Mouse (Mus musculus) thymus, adult 2 months (tissue): ENCODE measurements around the gene Anks3.

Experiments
- CTCF ChIP-seq: fragments of 200-500 bp; IDR thresholded peaks from 2 replicates; pipeline ENCODE4 v1.5.1; 2012; ENCODE audit warnings: mild to moderate bottlenecking, control low read depth, low read length, moderate library complexity, borderline replicate concordance; ENCODE audit not compliant: control insufficient read depth, poor library complexity, insufficient read depth; ENCODE audit errors: extremely low read depth
- POLR2A ChIP-seq: fragments of 200-500 bp; IDR thresholded peaks from 2 replicates; pipeline ENCODE4 v1.6.1; 2012; ENCODE audit warnings: mild to moderate bottlenecking, low read length, control low read depth, moderate library complexity; ENCODE audit not compliant: control insufficient read depth, poor library complexity, insufficient read depth; ENCODE audit errors: extremely low read depth

DNA sequence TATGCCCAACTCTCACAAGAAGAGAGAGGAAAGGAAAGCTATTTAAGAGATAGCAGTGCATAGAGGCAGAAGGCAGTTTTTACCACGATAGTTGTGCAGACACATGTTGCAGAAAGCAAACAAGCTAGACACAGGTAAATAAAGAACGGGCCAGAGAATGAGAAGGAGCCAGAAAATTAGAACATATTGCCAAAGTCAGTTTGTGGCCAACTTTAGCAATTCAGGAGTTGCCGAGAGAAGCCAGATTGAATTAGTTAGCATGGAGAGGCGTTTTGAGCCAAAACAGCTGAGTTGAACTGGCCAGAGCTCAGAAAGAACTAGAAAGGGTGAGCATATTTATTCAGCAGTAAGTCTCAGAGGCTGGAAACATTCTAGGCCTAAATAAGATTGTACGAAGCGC, 71.8 kb downstream of the Anks3 start:
- TF ChIP-seq CTCF (no peak), POLR2A (no peak)
